Mouse (Mus musculus) neural tube, embryonic 14.5 days (tissue): Measurements from ENCODE around the gene Neil1. TPM values are rescaled to one million over a fixed set of nuclear protein-coding genes. Genes with fewer than 3 reads are reported as not detected.

Source experiments
- ATAC-seq: fragments of 200-750 bp; cut with Nextera tagmentation; 2 replicates; pipeline ENCODE4 v1.8.0; 2017; ENCODE audit warnings: low read depth, mild to moderate bottlenecking, moderate TSS enrichment, moderate library complexity
- H3K27ac ChIP-seq: fragments of 300-500 bp; sonication (generic); 2 replicates; pipeline ENCODE4 v1.5.1; 2014; ENCODE audit warnings: low read depth, mild to moderate bottlenecking, control low read depth, low read length, moderate library complexity, mixed read lengths
- H3K27me3 ChIP-seq: fragments of 300-500 bp; sonication (generic); 2 replicates; pipeline ENCODE4 v1.6.1; 2014; ENCODE audit warnings: low read length; ENCODE audit not compliant: control insufficient read depth, insufficient read depth
- H3K36me3 ChIP-seq: fragments of 300-500 bp; sonication (generic); 2 replicates; pipeline ENCODE4 v1.6.1; 2014; ENCODE audit warnings: low read length, mixed read lengths; ENCODE audit not compliant: control insufficient read depth, insufficient read depth
- H3K4me1 ChIP-seq: fragments of 300-500 bp; sonication (generic); 2 replicates; pipeline ENCODE4 v1.6.1; 2014; ENCODE audit warnings: low read length; ENCODE audit not compliant: control insufficient read depth, insufficient read depth
- H3K4me2 ChIP-seq: fragments of 300-500 bp; sonication (generic); 2 replicates; pipeline ENCODE4 v1.6.1; 2014; ENCODE audit warnings: mild to moderate bottlenecking, low read depth, low read length, control low read depth
- H3K4me3 ChIP-seq: fragments of 300-500 bp; sonication (generic); 2 replicates; pipeline ENCODE4 v1.5.1; 2014; ENCODE audit warnings: low read depth, low read length, control low read depth, mixed read lengths
- H3K9ac ChIP-seq: fragments of 300-500 bp; sonication (generic); replicated peaks from 2 replicates; pipeline ENCODE4 v1.6.1; 2014; ENCODE audit warnings: low read depth, mild to moderate bottlenecking, control low read depth, low read length, mixed read lengths
- H3K9me3 ChIP-seq: fragments of 300-500 bp; sonication (generic); 2 replicates; pipeline ENCODE4 v1.6.1; 2016; ENCODE audit warnings: low read length; ENCODE audit not compliant: control insufficient read depth
- WGBS: fragments of 180-500 bp; shearing (Covaris S2); extraction: QIAGEN DNeasy Blood & Tissue Kit; methylation state at CpG from one replicate; pipeline ENCODE4 v1.1.7; 2014; 5-methylcytosine and 5-hydroxymethylcytosine counted together
- polyA plus RNA-seq: library from polyadenylated mRNA; unstranded; fragments of >200 nt; fragmentation: Nextera tagmentation; extraction: Ambion mirVana; gene quantifications from 2 replicates; pipeline ENCODE4 v1.2.1, GENCODE M21; 2014

Gene Neil1
- polyA plus RNA-seq, 1 experiment from 2014 or later = 7.7 TPM

DNA sequence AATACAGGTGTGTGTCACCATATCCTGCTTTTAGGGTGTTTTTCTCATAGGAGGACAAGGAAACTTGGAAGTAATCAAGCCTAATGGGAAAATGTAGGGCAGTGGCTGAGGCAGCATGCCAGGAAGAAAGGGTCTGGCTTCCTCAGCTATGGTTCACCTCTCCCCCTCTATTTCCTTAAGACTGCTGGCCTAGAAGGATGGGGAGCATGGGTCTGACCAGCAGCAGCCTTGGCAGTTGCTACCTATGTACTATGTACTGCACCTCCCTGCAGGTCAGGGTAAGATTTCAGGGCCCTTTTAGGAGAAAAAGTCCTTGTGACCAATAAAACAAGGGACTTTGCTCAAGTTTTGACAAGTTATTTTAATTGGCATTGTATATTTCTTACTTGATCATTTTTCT, 18.5 kb downstream of the Neil1 start:
- H3K36me3 ChIP-seq = peaks cover 34% of the 10 kb centered on the region
- H3K4me2 ChIP-seq = peak overlapping the region; percentile 65
- no peaks in the 10 kb centered on the region; the same call in 1 of the 2 replicates for H3K27me3 ChIP-seq
- H3K27ac ChIP-seq = no peak overlapping the region
- peaks cover 12% of the 10 kb centered on the region for H3K4me1 ChIP-seq
- H3K4me3 ChIP-seq = peak overlapping the region; percentile 71
- no peaks in the 10 kb centered on the region for H3K9me3 ChIP-seq
- no peak for ATAC-seq
- H3K9ac ChIP-seq = no peak overlapping the region

GRCm38 (mm10) chr9:57117261-57117755, 30.8 kb downstream of the Neil1 start:
- no peak overlapping the region for H3K4me2 ChIP-seq
- H3K4me3 ChIP-seq = no peak overlapping the region
- no peaks in the 10 kb centered on the region for H3K9me3 ChIP-seq
- H3K36me3 ChIP-seq = peaks cover 63% of the 10 kb centered on the region
- ATAC-seq = no peak
- H3K27ac ChIP-seq = no peak overlapping the region
- H3K9ac ChIP-seq = no peak overlapping the region
- H3K27me3 ChIP-seq = no peaks in the 10 kb centered on the region
- WGBS = 96% methylated on average over 13 of the region's 13 CpGs
- H3K4me1 ChIP-seq = no peaks in the 10 kb centered on the region

Other genes with a start within 250 kb of the Neil1 start
- gene Snx33, start 219.9 kb downstream of the Neil1 start, polyA plus RNA-seq = 1.3 and 2.1 TPM in 2 replicates
- gene Imp3, start 210.8 kb downstream of the Neil1 start, polyA plus RNA-seq = 71.3 and 74.1 TPM in 2 replicates
- gene Snupn, start 197.4 kb downstream of the Neil1 start, polyA plus RNA-seq = 25.5 and 25.9 TPM in 2 replicates
- gene Ptpn9, start 153.4 kb downstream of the Neil1 start, polyA plus RNA-seq = 31.3 and 36.5 TPM in 2 replicates
- gene Sin3a, start 76.3 kb downstream of the Neil1 start, polyA plus RNA-seq = 26.8 and 35.2 TPM in 2 replicates
- gene Man2c1, start 17.6 kb downstream of the Neil1 start, polyA plus RNA-seq = 43.2 and 49.9 TPM in 2 replicates
- gene Commd4, start 10.0 kb upstream of the Neil1 start, polyA plus RNA-seq = 138 and 161 TPM in 2 replicates
- gene Trcg1, start 88.3 kb upstream of the Neil1 start, polyA plus RNA-seq = not detected in 2 replicates
- gene 1700017B05Rik, start 114.3 kb upstream of the Neil1 start, polyA plus RNA-seq = 3.0 and 3.6 TPM in 2 replicates